ENCODE assay signal across 24 mouse cellular contexts in the genomic region with DNA sequence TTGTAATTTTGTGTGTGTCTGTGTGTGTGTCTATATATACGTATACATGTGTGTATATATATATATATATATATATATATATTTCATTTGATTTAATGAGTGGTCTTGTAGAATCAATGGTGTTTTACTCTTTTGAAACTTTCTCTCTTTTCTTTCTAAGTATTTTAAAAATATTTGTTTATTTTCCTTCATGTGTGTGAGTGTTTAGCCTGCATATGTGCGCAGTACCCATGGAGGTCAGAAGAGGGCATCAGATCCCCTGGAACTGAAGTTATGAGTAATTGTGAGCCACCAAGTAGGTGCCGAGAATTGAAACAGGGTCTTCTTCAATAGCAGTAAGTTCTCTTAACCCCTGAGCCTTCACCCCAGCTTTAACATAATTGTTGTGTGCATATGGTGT. TPM values are rescaled to one million over a fixed set of nuclear protein-coding genes. Genes with fewer than 3 reads are reported as not detected.
DNase-seq lines count a peak whose midpoint lies in the region; TF ChIP-seq lines count a peak whose summit lies in the region.
"Had no signal": no experiment of that assay in that cellular context is flagged by ENCODE, and none has a peak within 500 bp of the region (broad histone marks: within the 10 kb centered on the region; RNA-seq: fewer than 3 reads in every experiment).

No protein-coding gene starts in this region.

- H3K4me1 ChIP-seq in E14TG2a.4 (replicated peaks; ENCODE audit: low read depth, low read length), result peaks cover 7% of the 10 kb centered on the region
- H3K4me1 ChIP-seq: neural tube, embryonic 12.5 days had no signal

- peak; percentile 42 for TF ChIP-seq CTCF in layer of hippocampus, adult 2 months (conservative IDR thresholded peaks at IDR 0.05)
- TF ChIP-seq CTCF in E14TG2a.4 (conservative IDR thresholded peaks at IDR 0.05; ENCODE audit: low read length), result peak; percentile 47

- H3K4me3 ChIP-seq in layer of hippocampus, adult 2 months, result no peak overlapping the region
- no peak overlapping the region for H3K4me3 ChIP-seq in E14TG2a.4 (replicated peaks; ENCODE audit: low read length)
- H3K4me3 ChIP-seq: left cerebral cortex, adult 2 months; limb, embryonic 12.5 days; myocyte; neural tube, embryonic 12.5 days had no signal

- H3K9me3 ChIP-seq in E14TG2a.4 (ENCODE audit: low read length), result no peaks in the 10 kb centered on the region
- H3K9me3 ChIP-seq: limb, embryonic 12.5 days; neural tube, embryonic 12.5 days had no signal

- peaks cover 5% of the 10 kb centered on the region; the same call in 1 of the 2 replicates for H3K27me3 ChIP-seq in E14TG2a.4 (ENCODE audit: insufficient read depth, low read length)
- H3K27me3 ChIP-seq: neural tube, embryonic 12.5 days had no signal

- peak; percentile 53 for DNase-seq in heart, adult 11 months
- no peak for DNase-seq in heart, adult 8-10 months (ENCODE audit: low spot score)
- DNase-seq in layer of hippocampus, adult 2 months (ENCODE audit: low spot score in 2 of 2), result no peak
- no peak for DNase-seq in layer of hippocampus, adult 9-11 months
- DNase-seq in ZHBTc4 (ENCODE audit: low read depth, low spot score), result peak; percentile 28
- DNase-seq in cerebellum, postnatal 25 days, result no peak
- DNase-seq: adrenal gland, adult 8-10 months; cerebellum, adult 8-10 months; cerebellum, postnatal 36 days; gastrocnemius, postnatal 10 days; heart, postnatal 4 days; kidney, adult 8-10 months; kidney, postnatal 10 days; right cerebral cortex, postnatal 4 days; thymus, adult 2 months; thymus, postnatal 36 days had no signal

- no peak overlapping the region for H3K27ac ChIP-seq in layer of hippocampus, adult 2 months
- H3K27ac ChIP-seq: hindbrain, embryonic 14.5 days; left cerebral cortex, adult 2 months; limb, embryonic 12.5 days; macrophage; neural tube, embryonic 12.5 days had no signal

- no peaks in the 10 kb centered on the region for H3K36me3 ChIP-seq in E14TG2a.4 (ENCODE audit: insufficient read depth, low read length)
- H3K36me3 ChIP-seq: neural tube, embryonic 12.5 days had no signal

RNA-seq across cellular contexts. Expression of gene Ror1, which starts 20.8 kb away (rescaled TPM):
- total RNA-seq in heart, adult 8-10 months (2022), result 1 to 10 TPM; 2.9 to 3.8 (median 3.3) TPM
- 1 to 10 TPM; 6.1 to 7.0 TPM for total RNA-seq in layer of hippocampus, adult 2 months (2021)
- total RNA-seq: megakaryocyte-erythroid progenitor cell, adult 5-6 weeks had no signal

Comparison
In these comparisons a context has a peak if more than half of its experiments do, and no peak if none do; other contexts are left out.
1. DNase-seq: peak in heart, adult 11 months (single experiment) and ZHBTc4 (single experiment); none in heart, adult 8-10 months (single experiment), layer of hippocampus, adult 2 months (0 of 2), layer of hippocampus, adult 9-11 months (single experiment) and cerebellum, postnatal 25 days (0 of 2).